Mouse (Mus musculus): ENCODE measurements at regions not wholly inside any gene's neighbourhood (a gene's known extent, or its start where the extent isn't known, plus 50 kb on each side); places are given as distances from the start of the nearest gene placed in this dataset.

GRCm38 (mm10) chr7:123589099-123589498, 88.8 kb upstream of the Zkscan2 start:
- Histone ChIP-seq H3K4me2 (replicated peaks; ENCODE audit: low read depth, low read length) (no peak overlapping the region), H3K27me3 (ENCODE audit: control insufficient read depth, insufficient read depth, low read length) (no peaks in the 10 kb centered on the region), H3K4me3 (ENCODE audit: low read depth, low read length) (no peak overlapping the region), H3K9ac (replicated peaks; ENCODE audit: low read depth, low read length) (no peak overlapping the region), H3K27ac (ENCODE audit: low read length) (no peak overlapping the region), H3K36me3 (ENCODE audit: control insufficient read depth, insufficient read depth, low read length) (no peaks in the 10 kb centered on the region), H3K9me3 (ENCODE audit: control insufficient read depth, low read depth, low read length) (no peaks in the 10 kb centered on the region), H3K4me1 (ENCODE audit: control insufficient read depth, insufficient read depth, low read length) (no peaks in the 10 kb centered on the region)
- 69% methylated on average over 3 of the region's 3 CpGs for WGBS
- no peak for ATAC-seq (ENCODE audit: insufficient number of reproducible peaks, insufficient read depth, low FRiP score, low read depth)

- ATAC-seq (ENCODE audit: insufficient number of reproducible peaks, insufficient read depth, low FRiP score, low read depth) = no peak
These were observed 73.5 kb upstream of the Zkscan2 start for GRCm38 (mm10) chr7:123573721-123574120.

GRCm38 (mm10) chr7:123572376-123572990, 72.2 kb upstream of the Zkscan2 start:
- no peak overlapping the region for H3K9ac ChIP-seq (replicated peaks; ENCODE audit: low read depth, low read length)

More at GRCm38 (mm10) chr7:123573721-123574120, 73.5 kb upstream of the Zkscan2 start:
- Histone ChIP-seq H3K9me3 (ENCODE audit: control insufficient read depth, low read depth, low read length) (no peaks in the 10 kb centered on the region), H3K4me2 (replicated peaks; ENCODE audit: low read depth, low read length) (no peak overlapping the region), H3K9ac (replicated peaks; ENCODE audit: low read depth, low read length) (no peak overlapping the region), H3K4me1 (ENCODE audit: control insufficient read depth, insufficient read depth, low read length) (no peaks in the 10 kb centered on the region), H3K27ac (ENCODE audit: low read length) (no peak overlapping the region), H3K4me3 (ENCODE audit: low read depth, low read length) (no peak overlapping the region), H3K36me3 (ENCODE audit: control insufficient read depth, insufficient read depth, low read length) (no peaks in the 10 kb centered on the region), H3K27me3 (ENCODE audit: control insufficient read depth, insufficient read depth, low read length) (no peaks in the 10 kb centered on the region)
- 74% methylated on average over 3 of the region's 3 CpGs for WGBS

GRCm38 (mm10) chr7:123566264-123566663, 66.0 kb upstream of the Zkscan2 start:
- no peaks in the 10 kb centered on the region for H3K4me1 ChIP-seq (ENCODE audit: control insufficient read depth, insufficient read depth, low read length)
- H3K9ac ChIP-seq (replicated peaks; ENCODE audit: low read depth, low read length) = no peak overlapping the region
- H3K27me3 ChIP-seq (ENCODE audit: control insufficient read depth, insufficient read depth, low read length) = no peaks in the 10 kb centered on the region
- H3K27ac ChIP-seq (ENCODE audit: low read length) = no peak overlapping the region
- no peak overlapping the region for H3K4me2 ChIP-seq (replicated peaks; ENCODE audit: low read depth, low read length)
- no peaks in the 10 kb centered on the region for H3K9me3 ChIP-seq (ENCODE audit: control insufficient read depth, low read depth, low read length)
- H3K36me3 ChIP-seq (ENCODE audit: control insufficient read depth, insufficient read depth, low read length) = no peaks in the 10 kb centered on the region
- H3K4me3 ChIP-seq (ENCODE audit: low read depth, low read length) = no peak overlapping the region
- ATAC-seq (ENCODE audit: insufficient number of reproducible peaks, insufficient read depth, low FRiP score, low read depth) = no peak
- 53% methylated on average over 1 of the region's 1 CpGs for WGBS

More at GRCm38 (mm10) chr7:123572376-123572990, 72.2 kb upstream of the Zkscan2 start:
- no peaks in the 10 kb centered on the region for H3K36me3 ChIP-seq (ENCODE audit: control insufficient read depth, insufficient read depth, low read length)
- no peak overlapping the region for H3K27ac ChIP-seq (ENCODE audit: low read length)
- WGBS = 26% methylated on average over 4 of the region's 4 CpGs
- no peaks in the 10 kb centered on the region for H3K4me1 ChIP-seq (ENCODE audit: control insufficient read depth, insufficient read depth, low read length)
- ATAC-seq (ENCODE audit: insufficient number of reproducible peaks, insufficient read depth, low FRiP score, low read depth) = no peak
- H3K9me3 ChIP-seq (ENCODE audit: control insufficient read depth, low read depth, low read length) = no peaks in the 10 kb centered on the region
- H3K4me2 ChIP-seq (replicated peaks; ENCODE audit: low read depth, low read length) = no peak overlapping the region
- H3K4me3 ChIP-seq (ENCODE audit: low read depth, low read length) = no peak overlapping the region
- no peaks in the 10 kb centered on the region for H3K27me3 ChIP-seq (ENCODE audit: control insufficient read depth, insufficient read depth, low read length)

- H3K9ac ChIP-seq (replicated peaks; ENCODE audit: low read depth, low read length) = no peak overlapping the region
- ATAC-seq (ENCODE audit: insufficient number of reproducible peaks, insufficient read depth, low FRiP score, low read depth) = 0 out of 2 replicates have a peak, but pooled peaks have one; percentile 53
- no peaks in the 10 kb centered on the region for H3K27me3 ChIP-seq (ENCODE audit: control insufficient read depth, insufficient read depth, low read length)
- 68% methylated on average over 7 of the region's 7 CpGs for WGBS
- H3K27ac ChIP-seq (ENCODE audit: low read length) = no peak overlapping the region
- H3K36me3 ChIP-seq (ENCODE audit: control insufficient read depth, insufficient read depth, low read length) = no peaks in the 10 kb centered on the region
- no peak overlapping the region for H3K4me3 ChIP-seq (ENCODE audit: low read depth, low read length)
- no peaks in the 10 kb centered on the region for H3K9me3 ChIP-seq (ENCODE audit: control insufficient read depth, low read depth, low read length)
- no peak overlapping the region for H3K4me2 ChIP-seq (replicated peaks; ENCODE audit: low read depth, low read length)
- H3K4me1 ChIP-seq (ENCODE audit: control insufficient read depth, insufficient read depth, low read length) = no peaks in the 10 kb centered on the region
These were observed 59.3 kb upstream of the Zkscan2 start for GRCm38 (mm10) chr7:123559544-123559943.

Data from stomach, embryonic 14.5 days (tissue).